Mouse (Mus musculus) small intestine, adult 2 months (tissue): ENCODE results near the gene Palm3. TPM values are rescaled to one million over a fixed set of nuclear protein-coding genes. Genes with fewer than 3 reads are reported as not detected.

Experiments used
- H3K27ac ChIP-seq: fragments of 200-500 bp; 2 replicates; pipeline ENCODE4 v1.5.1; 2012; ENCODE audit warnings: low read depth, low read length, control low read depth, inconsistent platforms; ENCODE audit not compliant: insufficient read depth
- H3K27me3 ChIP-seq: fragments of 200-500 bp; 2 replicates; pipeline ENCODE4 v1.6.1; 2012; ENCODE audit warnings: mild to moderate bottlenecking, moderate library complexity, low read length, inconsistent platforms; ENCODE audit not compliant: control insufficient read depth, insufficient read depth
- H3K36me3 ChIP-seq: fragments of 200-500 bp; 2 replicates; pipeline ENCODE4 v1.6.1; 2012; ENCODE audit warnings: mild to moderate bottlenecking, low read length, control low read depth, inconsistent platforms; ENCODE audit not compliant: control insufficient read depth, insufficient read depth
- H3K4me1 ChIP-seq: fragments of 200-500 bp; 2 replicates; pipeline ENCODE4 v1.6.1; 2012; ENCODE audit warnings: low read length, inconsistent platforms, mixed read lengths; ENCODE audit not compliant: control insufficient read depth, insufficient read depth, insufficient read length
- H3K4me3 ChIP-seq: fragments of 200-500 bp; 2 replicates; pipeline ENCODE4 v1.5.1; 2012; ENCODE audit warnings: low read depth, mild to moderate bottlenecking, control low read depth, inconsistent platforms, low read length, moderate library complexity
- CTCF ChIP-seq: fragments of 200-500 bp; IDR thresholded peaks from 2 replicates; pipeline ENCODE4 v1.5.1; 2012; ENCODE audit warnings: low read depth, mild to moderate bottlenecking, control low read depth, inconsistent platforms, low read length, moderate library complexity, mixed read lengths; ENCODE audit not compliant: insufficient replicate concordance, insufficient read length; ENCODE audit errors: extremely low read depth
- POLR2A ChIP-seq: fragments of 200-500 bp; IDR thresholded peaks from 2 replicates; pipeline ENCODE4 v1.6.1; 2012; ENCODE audit warnings: low read depth, mild to moderate bottlenecking, control low read depth, inconsistent platforms, low read length, moderate library complexity
- WGBS: fragments of 180-500 bp; shearing (Covaris S2); methylation state at CpG from one replicate; pipeline ENCODE4 v1.1.7; 2018; 5-methylcytosine and 5-hydroxymethylcytosine counted together
- polyA plus RNA-seq: library from polyadenylated mRNA; depleted of rRNA; stranded (reverse); fragments of >200 nt; gene quantifications from 2 replicates; pipeline ENCODE4 v1.2.3, GENCODE M21; 2012

The Palm3 gene
- polyA plus RNA-seq, 1 experiment = 0.15 TPM

DNA sequence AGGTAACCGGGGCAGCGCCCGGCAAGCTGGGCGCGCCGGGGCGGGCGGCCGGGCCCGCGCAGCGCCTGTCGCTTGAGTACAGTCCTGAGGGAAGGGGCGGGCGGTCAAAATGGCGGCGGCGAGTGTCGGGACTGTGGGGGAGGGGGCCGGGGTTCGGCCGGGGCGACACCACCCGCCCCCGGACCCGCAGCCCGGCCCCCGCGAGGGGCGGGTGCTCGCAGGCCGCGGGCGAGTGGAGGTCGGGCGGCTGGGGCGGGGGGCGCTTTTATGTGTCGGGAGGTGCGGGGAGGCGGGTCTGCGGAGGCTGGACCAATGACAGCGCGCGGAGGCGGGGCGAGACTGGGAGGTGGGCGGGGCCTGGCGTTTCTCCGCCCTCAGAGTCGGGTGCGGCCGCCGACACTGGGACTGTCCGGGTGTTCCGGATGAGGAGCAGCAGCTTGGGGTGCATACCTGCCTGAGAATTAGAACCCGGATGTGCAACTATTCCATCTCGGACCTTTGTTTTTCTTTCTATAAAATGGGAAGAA, 45.8 kb downstream of the Palm3 start:
- no peaks in the 10 kb centered on the region for H3K36me3 ChIP-seq
- peak overlapping the region; percentile 67 for H3K27ac ChIP-seq
- TF ChIP-seq POLR2A (peak; percentile 54; the same call in 1 of the 2 replicates), CTCF (no peak)
- 1% methylated on average over 56 of the region's 58 CpGs for WGBS
- peak overlapping the region; percentile 77 for H3K4me3 ChIP-seq
- H3K27me3 ChIP-seq = no peaks in the 10 kb centered on the region
- peaks cover 27% of the 10 kb centered on the region for H3K4me1 ChIP-seq

DNA sequence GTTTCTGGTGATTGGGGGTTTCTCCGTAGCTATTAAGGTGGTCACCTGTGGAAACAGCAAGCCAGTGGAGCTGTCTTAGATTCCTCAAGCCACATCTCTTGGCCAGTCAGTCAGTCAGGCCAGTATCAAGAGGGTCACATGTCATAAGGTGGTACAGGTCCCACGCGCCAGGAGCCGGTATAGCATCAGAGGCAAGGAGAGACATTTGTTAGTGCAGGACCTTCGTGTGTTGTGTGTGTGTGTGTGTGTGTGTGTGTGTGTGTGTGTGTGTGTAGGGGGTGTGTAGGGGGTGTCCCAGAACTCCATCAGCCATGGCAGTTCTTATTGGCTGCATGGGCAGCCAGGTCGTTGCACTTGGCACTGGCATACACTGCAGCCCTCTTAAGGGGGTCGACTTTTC, 46.6 kb downstream of the Palm3 start:
- 83% methylated on average over 7 of the region's 7 CpGs for WGBS
- peaks cover 27% of the 10 kb centered on the region for H3K4me1 ChIP-seq
- H3K27me3 ChIP-seq = no peaks in the 10 kb centered on the region
- H3K27ac ChIP-seq = peak overlapping the region; percentile 48; the same call in 1 of the 2 replicates
- no peak for TF ChIP-seq CTCF
- TF ChIP-seq POLR2A = no peak
- H3K36me3 ChIP-seq = no peaks in the 10 kb centered on the region
- peak overlapping the region; percentile 10 for H3K4me3 ChIP-seq

DNA sequence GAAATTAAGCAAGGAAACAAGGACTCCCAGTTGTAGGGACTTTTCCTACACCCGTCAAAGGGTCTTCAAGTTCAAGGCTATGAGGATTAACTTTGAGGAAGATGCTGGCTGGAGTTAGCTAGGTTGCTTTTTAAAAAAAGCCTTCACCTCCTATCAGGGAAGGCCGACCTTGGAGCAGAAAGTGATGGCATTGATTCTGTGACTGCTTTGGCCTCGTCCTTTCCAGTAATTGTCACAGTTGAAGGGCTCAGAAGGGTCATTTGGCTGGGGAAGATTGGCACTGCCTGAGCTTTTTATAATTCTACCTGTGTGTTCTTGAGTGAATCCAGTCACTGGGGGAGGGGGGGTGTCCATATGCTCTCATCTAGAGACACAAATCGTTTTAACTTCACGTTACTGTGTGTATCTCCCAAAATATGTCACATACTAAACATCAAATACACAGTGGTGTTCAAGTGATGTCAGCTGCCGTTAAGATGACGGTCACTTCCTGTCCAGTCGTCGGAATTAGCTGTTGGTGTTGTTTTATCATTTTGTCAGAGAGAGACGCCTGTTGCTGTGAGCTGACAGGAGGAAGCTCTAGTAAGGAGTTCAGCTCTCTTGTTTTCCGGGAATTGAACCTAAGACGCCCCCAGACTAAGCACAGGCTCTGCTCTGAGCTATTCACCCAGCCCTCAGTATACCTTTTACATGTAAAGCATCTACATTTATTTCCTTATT, 47.2 kb downstream of the Palm3 start:
- 51% methylated on average over 12 of the region's 12 CpGs for WGBS
- H3K27ac ChIP-seq = peak overlapping the region; percentile 72

DNA sequence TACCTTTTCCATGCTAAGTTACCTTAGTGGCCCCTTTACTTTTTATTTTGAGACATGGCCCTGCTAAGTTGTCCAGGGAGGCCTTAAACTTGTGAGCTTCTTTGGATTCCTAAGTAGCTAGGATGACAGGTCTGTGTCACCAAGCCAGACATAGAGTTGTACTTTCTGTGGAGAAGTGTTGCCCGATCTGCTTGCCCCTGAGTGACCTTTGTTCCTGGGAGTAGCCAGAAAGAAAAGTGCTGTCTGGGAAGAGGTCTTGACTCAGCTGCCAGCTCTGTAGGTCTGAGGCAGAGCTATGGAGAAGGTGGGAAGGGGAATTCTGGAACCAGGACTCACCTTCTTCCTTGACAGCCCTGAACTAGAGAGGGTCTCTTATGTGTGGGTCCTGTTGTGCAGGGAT, 47.9 kb downstream of the Palm3 start:
- WGBS = 9% methylated on average over 1 of the region's 1 CpGs
- H3K4me1 ChIP-seq = peaks cover 27% of the 10 kb centered on the region

More for the DNA sequence above, 47.2 kb downstream of the Palm3 start:
- Histone ChIP-seq H3K27me3 (no peaks in the 10 kb centered on the region), H3K36me3 (no peaks in the 10 kb centered on the region), H3K4me1 (peaks cover 27% of the 10 kb centered on the region), H3K4me3 (no peak overlapping the region)
- TF ChIP-seq CTCF = no peak
- TF ChIP-seq POLR2A = no peak

DNA sequence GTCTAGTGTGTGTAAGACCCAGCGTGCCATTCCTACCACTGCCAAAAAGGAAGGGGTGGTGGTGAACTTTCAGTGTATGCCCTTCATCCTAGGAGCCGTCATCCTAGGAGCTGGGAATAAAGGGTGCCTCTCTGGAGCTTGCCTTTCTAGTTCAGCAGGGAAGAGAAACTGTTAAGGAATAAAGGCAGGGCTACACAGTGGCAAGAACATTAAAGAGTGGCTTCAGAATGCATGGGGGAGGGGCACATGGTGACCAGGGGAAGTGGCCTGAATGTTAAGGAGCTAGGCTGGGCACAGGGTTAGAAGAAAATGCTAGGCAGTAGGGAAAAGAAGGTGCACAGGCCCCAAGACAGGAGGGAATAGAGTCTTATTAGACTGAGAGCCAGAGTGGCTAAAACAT, 48.5 kb downstream of the Palm3 start:
- H3K4me3 ChIP-seq = no peak overlapping the region
- WGBS = 54% methylated on average over 2 of the region's 2 CpGs
- no peaks in the 10 kb centered on the region for H3K36me3 ChIP-seq
- H3K27me3 ChIP-seq = no peaks in the 10 kb centered on the region
- H3K27ac ChIP-seq = peak overlapping the region; percentile 52
- TF ChIP-seq CTCF (no peak), POLR2A (no peak)
- H3K4me1 ChIP-seq = peaks cover 27% of the 10 kb centered on the region

More for the DNA sequence above, 47.9 kb downstream of the Palm3 start:
- Histone ChIP-seq H3K36me3 (no peaks in the 10 kb centered on the region), H3K27ac (peak overlapping the region; percentile 72), H3K27me3 (no peaks in the 10 kb centered on the region), H3K4me3 (0 out of 2 replicates have a peak overlapping the region, but pooled peaks have one; percentile 1)
- no peak for TF ChIP-seq POLR2A
- no peak for TF ChIP-seq CTCF

DNA sequence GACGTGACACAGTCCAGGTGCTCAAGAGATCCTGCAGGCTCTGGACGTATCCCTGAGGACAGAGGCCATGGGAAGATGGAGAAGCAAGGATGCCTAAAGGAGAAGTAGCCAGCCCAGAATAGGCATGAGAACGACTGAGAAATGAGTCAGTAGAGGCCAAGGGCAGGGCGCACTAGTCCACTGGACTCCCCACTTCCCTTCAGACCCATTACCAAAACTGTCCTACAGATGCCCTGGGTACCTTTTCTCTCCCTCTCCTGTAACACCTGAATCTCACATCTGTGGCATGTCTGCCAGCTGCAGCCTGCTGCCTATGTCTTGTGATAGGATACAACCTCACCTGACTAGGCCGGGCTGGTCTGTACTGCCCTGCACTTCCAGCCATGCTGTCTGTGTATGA, 49.0 kb downstream of the Palm3 start:
- peaks cover 27% of the 10 kb centered on the region for H3K4me1 ChIP-seq
- H3K27me3 ChIP-seq = no peaks in the 10 kb centered on the region
- no peaks in the 10 kb centered on the region for H3K36me3 ChIP-seq
- H3K27ac ChIP-seq = no peak overlapping the region
- no peak overlapping the region for H3K4me3 ChIP-seq
- TF ChIP-seq CTCF = no peak
- no peak for TF ChIP-seq POLR2A
- WGBS = 80% methylated on average over 5 of the region's 5 CpGs

DNA sequence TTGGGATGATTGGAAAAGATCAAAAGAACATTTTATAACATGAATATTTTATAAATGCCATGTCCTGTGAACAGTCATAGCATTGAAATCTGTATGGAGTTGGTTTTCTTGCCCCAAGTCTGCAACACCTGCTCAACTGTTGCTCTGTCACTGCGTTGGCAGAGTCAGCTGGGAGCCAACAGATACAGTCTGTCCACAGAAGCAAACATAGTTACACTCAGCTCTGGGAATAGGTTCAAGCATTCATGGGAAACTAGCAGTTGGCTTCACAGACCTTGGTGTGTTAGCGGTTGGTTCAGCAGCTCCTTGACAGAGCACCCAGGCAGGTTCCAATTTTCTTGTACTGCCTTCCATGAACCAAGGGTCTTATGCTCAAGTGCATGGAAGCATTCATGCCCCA, 49.4 kb downstream of the Palm3 start:
- no peak overlapping the region for H3K27ac ChIP-seq
- H3K4me3 ChIP-seq = no peak overlapping the region
- no peaks in the 10 kb centered on the region for H3K36me3 ChIP-seq
- H3K4me1 ChIP-seq = peaks cover 27% of the 10 kb centered on the region
- TF ChIP-seq CTCF (no peak), POLR2A (no peak)
- H3K27me3 ChIP-seq = no peaks in the 10 kb centered on the region
- 68% methylated on average over 2 of the region's 2 CpGs for WGBS
